Mouse (Mus musculus): ENCODE results near the gene Rps16.

DNA sequence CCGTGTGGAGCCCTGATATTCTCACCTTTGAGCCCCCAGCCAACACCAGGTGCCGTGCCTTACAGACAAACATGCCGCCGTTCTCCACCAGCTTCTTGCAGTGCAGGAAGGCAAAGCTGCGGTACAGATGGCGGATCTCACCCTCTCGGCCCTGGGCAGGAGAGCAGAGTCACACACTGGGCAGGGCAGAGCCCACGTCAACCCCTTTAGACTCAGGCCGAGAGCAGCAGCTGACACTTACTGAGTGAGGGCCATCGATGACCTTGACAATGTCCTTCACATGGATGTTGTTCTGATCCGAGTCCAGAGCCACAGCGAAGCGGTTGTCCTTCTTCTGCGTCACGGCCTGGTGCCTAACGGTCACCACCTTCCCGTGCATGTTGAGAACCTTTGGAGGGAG, 31.7 kb upstream of the Rps16 start:
- TF ChIP-seq CTCF (IDR thresholded peaks at IDR 0.05; ENCODE audit: low read depth) (no peak), EP300 (IDR thresholded peaks at IDR 0.05; ENCODE audit: low read depth) (no peak)
